Mouse (Mus musculus) forebrain, embryonic 14.5 days (tissue): Measurements from ENCODE around the gene Ccdc9b. TPM values are rescaled to one million over a fixed set of nuclear protein-coding genes. Genes with fewer than 3 reads are reported as not detected.

ENCODE experiments used
- ATAC-seq: fragments of 200-750 bp; cut with Nextera tagmentation; 2 replicates; pipeline ENCODE4 v1.8.0; 2017; ENCODE audit warnings: mild to moderate bottlenecking, moderate library complexity
- DNase-seq: peaks from one replicate; pipeline ENCODE4 v3.0.0-alpha.2; 2015; ENCODE audit warnings: low spot score
- H3K27ac ChIP-seq: fragments of 300-500 bp; sonication (generic); 2 replicates; pipeline ENCODE4 v1.5.1; 2014; ENCODE audit warnings: low read depth, mild to moderate bottlenecking, control low read depth, low read length, moderate library complexity
- H3K27me3 ChIP-seq: fragments of 300-500 bp; sonication (generic); replicated peaks from 2 replicates; pipeline ENCODE4 v1.6.1; 2014; ENCODE audit warnings: low read length, control low read depth, mixed read lengths; ENCODE audit not compliant: control insufficient read depth, insufficient read depth
- H3K36me3 ChIP-seq: fragments of 300-500 bp; sonication (generic); 2 replicates; pipeline ENCODE4 v1.6.1; 2014; ENCODE audit warnings: low read length, control low read depth; ENCODE audit not compliant: control insufficient read depth, insufficient read depth
- H3K4me1 ChIP-seq: fragments of 300-500 bp; sonication (generic); 2 replicates; pipeline ENCODE4 v1.6.1; 2014; ENCODE audit warnings: antibody characterized with exemption, low read length, control low read depth; ENCODE audit not compliant: control insufficient read depth, insufficient read depth
- H3K4me2 ChIP-seq: fragments of 300-500 bp; sonication (generic); 2 replicates; pipeline ENCODE4 v1.6.1; 2014; ENCODE audit warnings: mild to moderate bottlenecking, control low read depth, low read length
- H3K4me3 ChIP-seq: fragments of 300-500 bp; sonication (generic); 2 replicates; pipeline ENCODE4 v1.5.1; 2014; ENCODE audit warnings: low read depth, low read length, control low read depth
- H3K9ac ChIP-seq: fragments of 300-500 bp; sonication (generic); 2 replicates; pipeline ENCODE4 v1.6.1; 2014; ENCODE audit warnings: mild to moderate bottlenecking, low read length, control low read depth, moderate library complexity
- H3K9me3 ChIP-seq: fragments of 300-500 bp; sonication (generic); replicated peaks from 2 replicates; pipeline ENCODE4 v1.6.1; 2016; ENCODE audit warnings: low read length, control low read depth, mixed read lengths; ENCODE audit not compliant: control insufficient read depth
- WGBS: fragments of 180-500 bp; shearing (Covaris S2); extraction: QIAGEN DNeasy Blood & Tissue Kit; methylation state at CpG from one replicate; pipeline ENCODE4 v1.1.7; 2014; 5-methylcytosine and 5-hydroxymethylcytosine counted together
- polyA plus RNA-seq: library from polyadenylated mRNA; unstranded; fragments of >200 nt; fragmentation: Nextera tagmentation; extraction: Ambion mirVana; gene quantifications from 2 replicates; pipeline ENCODE4 v1.2.1, GENCODE M21; 2014

The Ccdc9b gene
- polyA plus RNA-seq, 1 experiment from 2014 or later = 1.0 TPM

DNA sequence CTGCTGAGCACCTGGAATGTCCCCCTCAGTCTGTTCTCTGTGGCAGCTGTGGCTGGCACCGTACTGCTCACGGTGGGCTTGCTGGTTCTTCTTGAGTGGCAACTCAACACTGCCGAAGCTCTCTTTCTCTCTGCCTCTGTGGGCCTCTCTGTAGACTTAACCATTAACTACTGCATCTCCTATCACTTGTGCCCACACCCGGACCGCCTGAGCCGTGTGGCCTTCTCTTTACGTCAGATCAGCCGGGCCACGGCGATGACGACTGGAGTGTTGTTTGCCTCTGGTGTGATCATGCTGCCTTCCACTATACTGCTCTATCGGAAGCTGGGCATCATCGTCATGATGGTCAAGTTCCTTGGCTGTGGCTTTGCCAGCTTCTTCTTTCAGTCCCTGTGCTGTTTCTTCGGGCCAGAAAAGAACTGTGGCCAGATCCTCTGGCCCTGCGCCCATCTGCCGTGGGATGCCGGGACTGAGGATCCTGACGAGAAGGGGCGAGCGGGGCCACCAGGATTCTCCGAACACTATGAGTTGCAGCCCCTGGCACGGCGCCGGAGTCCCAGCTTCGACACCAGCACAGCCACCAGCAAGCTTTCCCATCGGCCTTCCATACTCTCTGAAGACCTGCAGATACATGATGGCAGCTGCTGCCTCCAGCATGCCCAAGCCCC is 29.3 kb upstream of the Ccdc9b start:
- no peaks in the 10 kb centered on the region for H3K27me3 ChIP-seq
- H3K9ac ChIP-seq = no peak overlapping the region
- H3K4me2 ChIP-seq = no peak overlapping the region
- WGBS = 95% methylated on average over 26 of the region's 26 CpGs
- peaks cover 4% of the 10 kb centered on the region for H3K4me1 ChIP-seq
- H3K4me3 ChIP-seq = no peak overlapping the region
- H3K36me3 ChIP-seq = peaks cover 10% of the 10 kb centered on the region; the same call in 1 of the 2 replicates
- H3K9me3 ChIP-seq = no peaks in the 10 kb centered on the region
- DNase-seq (no peak), ATAC-seq (no peak)
- no peak overlapping the region for H3K27ac ChIP-seq

DNA sequence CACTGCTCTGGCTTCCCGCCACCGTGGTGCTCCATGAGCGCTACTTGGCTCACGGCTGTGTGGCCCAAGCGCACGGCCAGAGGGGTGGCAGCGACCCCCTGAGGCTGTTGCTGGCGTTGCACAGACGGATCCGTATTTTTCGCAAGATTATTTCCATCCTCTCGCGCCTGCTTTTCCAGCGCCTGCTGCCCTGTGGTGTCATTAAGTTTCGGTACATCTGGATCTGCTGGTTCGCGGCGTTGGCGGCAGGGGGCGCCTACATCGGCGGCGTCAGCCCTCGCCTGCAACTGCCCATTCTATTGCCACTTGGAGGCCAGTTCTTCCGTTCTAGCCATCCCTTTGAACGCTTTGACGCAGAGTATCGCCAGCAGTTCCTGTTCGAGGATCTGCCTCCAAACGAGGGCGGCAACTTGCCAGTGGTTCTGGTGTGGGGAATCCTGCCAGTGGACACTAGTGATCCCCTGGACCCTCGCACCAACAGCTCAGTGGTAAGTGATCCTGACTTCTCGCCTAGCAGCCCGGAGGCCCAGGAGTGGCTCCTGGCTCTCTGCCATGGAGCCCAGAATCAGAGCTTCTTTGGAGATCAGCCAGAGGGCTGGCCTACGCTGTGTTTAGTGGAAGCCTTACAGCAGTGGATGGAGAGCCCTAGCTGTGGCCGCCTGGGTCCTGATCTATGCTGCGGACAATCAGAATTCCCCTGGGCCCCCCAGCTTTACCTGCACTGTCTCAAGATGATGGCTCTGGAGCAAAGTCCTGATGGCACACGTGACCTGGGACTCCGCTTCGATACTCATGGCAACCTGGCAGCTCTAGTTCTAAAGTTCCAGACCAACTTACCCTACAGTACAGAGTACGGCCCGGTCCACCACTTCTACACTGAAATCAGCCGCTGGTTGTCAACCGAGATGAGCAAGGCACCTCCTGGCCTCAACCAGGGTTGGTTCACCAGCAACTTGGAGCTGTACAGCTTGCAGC is 28.4 kb upstream of the Ccdc9b start:
- Histone ChIP-seq H3K27me3 (no peaks in the 10 kb centered on the region), H3K4me2 (peak overlapping the region; percentile 39), H3K27ac (no peak overlapping the region), H3K4me1 (peaks cover 4% of the 10 kb centered on the region), H3K36me3 (peaks cover 10% of the 10 kb centered on the region; the same call in 1 of the 2 replicates), H3K4me3 (no peak overlapping the region), H3K9me3 (no peaks in the 10 kb centered on the region), H3K9ac (no peak overlapping the region)
- ATAC-seq (peak; percentile 74), DNase-seq (peak; percentile 59)
- WGBS = 23% methylated on average over 44 of the region's 44 CpGs

- no peaks in the 10 kb centered on the region for H3K27me3 ChIP-seq
- H3K27ac ChIP-seq = no peak overlapping the region
- no peak for ATAC-seq
- H3K4me3 ChIP-seq = no peak overlapping the region
- no peaks in the 10 kb centered on the region for H3K9me3 ChIP-seq
- peaks cover 10% of the 10 kb centered on the region; the same call in 1 of the 2 replicates for H3K36me3 ChIP-seq
- H3K4me2 ChIP-seq = peak overlapping the region; percentile 39; the same call in 1 of the 2 replicates
- DNase-seq = no peak
- no peak overlapping the region for H3K9ac ChIP-seq
- 55% methylated on average over 12 of the region's 12 CpGs for WGBS
- peaks cover 4% of the 10 kb centered on the region for H3K4me1 ChIP-seq
Observed at GRCm38 (mm10) chr2:118790221-118790550, 27.7 kb upstream of the Ccdc9b start.

DNA sequence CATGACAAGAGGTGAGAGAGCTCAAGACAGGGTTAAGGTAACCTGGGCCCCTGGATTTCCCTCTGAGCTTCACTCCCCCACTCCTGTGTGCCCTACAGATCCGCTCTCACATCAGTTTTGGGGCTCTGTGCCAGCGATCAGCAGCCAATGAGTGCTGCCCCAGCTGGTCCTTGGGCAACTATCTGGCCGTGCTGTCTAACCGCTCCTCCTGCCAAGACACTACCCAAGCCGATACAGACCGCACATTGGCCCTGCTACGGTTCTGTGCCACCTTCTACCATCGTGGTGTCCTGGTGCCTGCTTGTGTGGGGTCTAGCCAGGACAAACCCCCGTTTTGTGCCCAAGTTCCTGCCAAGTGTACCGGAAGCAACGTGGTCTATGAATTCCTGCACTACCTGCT is 27.0 kb upstream of the Ccdc9b start:
- DNase-seq = peak; percentile 63
- no peak overlapping the region for H3K4me3 ChIP-seq
- 67% methylated on average over 11 of the region's 11 CpGs for WGBS
- no peak overlapping the region for H3K9ac ChIP-seq
- peak; percentile 30; the same call in 1 of the 2 replicates for ATAC-seq
- H3K9me3 ChIP-seq = no peaks in the 10 kb centered on the region
- peaks cover 4% of the 10 kb centered on the region for H3K4me1 ChIP-seq
- H3K27ac ChIP-seq = no peak overlapping the region
- peaks cover 10% of the 10 kb centered on the region; the same call in 1 of the 2 replicates for H3K36me3 ChIP-seq
- H3K4me2 ChIP-seq = no peak overlapping the region
- no peaks in the 10 kb centered on the region for H3K27me3 ChIP-seq

GRCm38 (mm10) chr2:118786525-118786924 is 24.1 kb upstream of the Ccdc9b start:
- 88% methylated on average over 5 of the region's 5 CpGs for WGBS
- Histone ChIP-seq H3K9ac (no peak overlapping the region), H3K27ac (no peak overlapping the region), H3K4me1 (peaks cover 4% of the 10 kb centered on the region), H3K4me3 (no peak overlapping the region), H3K36me3 (peaks cover 7% of the 10 kb centered on the region; the same call in 1 of the 2 replicates), H3K27me3 (no peaks in the 10 kb centered on the region), H3K4me2 (no peak overlapping the region), H3K9me3 (no peaks in the 10 kb centered on the region)
- DNase-seq (no peak), ATAC-seq (no peak)

- WGBS = 89% methylated on average over 7 of the region's 7 CpGs
- Histone ChIP-seq H3K27me3 (no peaks in the 10 kb centered on the region), H3K9ac (no peak overlapping the region), H3K4me1 (peaks cover 5% of the 10 kb centered on the region), H3K36me3 (peaks cover 3% of the 10 kb centered on the region; the same call in 1 of the 2 replicates), H3K4me2 (no peak overlapping the region), H3K9me3 (no peaks in the 10 kb centered on the region), H3K27ac (no peak overlapping the region), H3K4me3 (no peak overlapping the region)
- no peak for DNase-seq
- no peak for ATAC-seq
Observed at GRCm38 (mm10) chr2:118783663-118784062, 21.2 kb upstream of the Ccdc9b start.

DNA sequence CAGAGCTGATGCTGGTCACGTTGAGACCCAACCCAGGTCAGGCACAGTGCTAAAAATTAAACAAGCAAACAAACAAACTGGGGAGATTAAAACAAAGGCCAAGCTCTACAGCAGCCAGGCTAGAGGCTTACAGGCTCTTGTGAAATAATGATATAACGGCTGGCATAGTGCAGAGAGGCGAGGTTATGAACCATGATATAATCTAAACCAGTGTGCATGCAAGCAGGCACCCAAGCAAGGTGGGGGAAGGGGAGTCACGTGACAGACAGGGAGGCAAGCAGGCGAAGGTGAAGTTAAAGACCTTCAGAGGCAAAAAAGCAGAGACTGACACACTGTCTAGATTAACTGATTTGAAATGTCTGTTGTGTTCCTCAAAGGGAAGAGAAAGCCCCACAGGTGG is 20.6 kb upstream of the Ccdc9b start:
- no peak for ATAC-seq

DNA sequence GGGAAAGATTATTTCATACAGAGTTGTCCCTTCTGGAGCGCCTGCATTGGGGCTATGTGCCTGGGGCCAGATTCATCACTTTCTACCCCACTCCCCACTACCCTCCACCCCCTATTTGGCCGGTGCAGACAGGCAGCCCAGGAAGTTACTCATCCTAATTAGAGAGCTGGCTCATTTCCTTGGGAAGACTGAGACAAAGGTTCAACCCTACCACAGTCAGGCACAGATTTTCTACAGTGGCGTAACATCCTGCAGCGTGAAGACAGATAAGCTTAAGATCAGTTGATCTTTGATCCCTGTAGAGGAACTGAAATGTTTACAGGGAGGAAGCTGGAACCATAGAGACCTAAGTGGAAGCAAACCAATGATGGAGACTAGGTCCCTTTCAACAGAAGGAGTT is 19.8 kb upstream of the Ccdc9b start:
- H3K4me1 ChIP-seq = peaks cover 5% of the 10 kb centered on the region
- 75% methylated on average over 4 of the region's 4 CpGs for WGBS
- DNase-seq = no peak
- no peak overlapping the region for H3K27ac ChIP-seq
- H3K4me2 ChIP-seq = no peak overlapping the region
- no peak overlapping the region for H3K9ac ChIP-seq
- ATAC-seq = no peak
- peaks cover 2% of the 10 kb centered on the region; the same call in 1 of the 2 replicates for H3K36me3 ChIP-seq
- no peaks in the 10 kb centered on the region for H3K27me3 ChIP-seq
- no peaks in the 10 kb centered on the region for H3K9me3 ChIP-seq
- H3K4me3 ChIP-seq = no peak overlapping the region

More for the DNA sequence above, 20.6 kb upstream of the Ccdc9b start:
- Histone ChIP-seq H3K9me3 (no peaks in the 10 kb centered on the region), H3K4me2 (no peak overlapping the region), H3K9ac (no peak overlapping the region), H3K4me3 (no peak overlapping the region), H3K27ac (no peak overlapping the region), H3K27me3 (no peaks in the 10 kb centered on the region), H3K36me3 (peaks cover 3% of the 10 kb centered on the region; the same call in 1 of the 2 replicates), H3K4me1 (peaks cover 5% of the 10 kb centered on the region)
- DNase-seq = no peak
- WGBS = 72% methylated on average over 5 of the region's 5 CpGs
